Mouse (Mus musculus) midbrain, embryonic 16.5 days (tissue): Measurements from ENCODE around the gene Rad51b. TPM values are rescaled to one million over a fixed set of nuclear protein-coding genes. Genes with fewer than 3 reads are reported as not detected.
A peak's percentile ranks its signal among the peaks of the same experiment; 100 is the strongest.

Experiments used
- ATAC-seq: fragments of 200-750 bp; cut with Nextera tagmentation; 2 replicates; pipeline ENCODE4 v1.8.0; 2017; ENCODE audit warnings: moderate TSS enrichment
- H3K27ac ChIP-seq: fragments of 300-500 bp; sonication (generic); 2 replicates; pipeline ENCODE4 v1.5.1; 2014; ENCODE audit warnings: mild to moderate bottlenecking, low read length, mixed read lengths
- H3K27me3 ChIP-seq: fragments of 300-500 bp; sonication (generic); 2 replicates; pipeline ENCODE4 v1.6.1; 2014; ENCODE audit warnings: low read depth, low read length, mixed read lengths; ENCODE audit not compliant: control insufficient read depth, insufficient read depth
- H3K36me3 ChIP-seq: fragments of 300-500 bp; sonication (generic); 2 replicates; pipeline ENCODE4 v1.6.1; 2014; ENCODE audit warnings: mild to moderate bottlenecking, low read length, moderate library complexity, mixed read lengths; ENCODE audit not compliant: control insufficient read depth, insufficient read depth
- H3K4me1 ChIP-seq: fragments of 300-500 bp; sonication (generic); 2 replicates; pipeline ENCODE4 v1.6.1; 2014; ENCODE audit warnings: mild to moderate bottlenecking, low read length, mixed read lengths; ENCODE audit not compliant: control insufficient read depth, insufficient read depth
- H3K4me2 ChIP-seq: fragments of 300-500 bp; sonication (generic); 2 replicates; pipeline ENCODE4 v1.6.1; 2014; ENCODE audit warnings: mild to moderate bottlenecking, low read length, mixed read lengths
- H3K4me3 ChIP-seq: fragments of 300-500 bp; sonication (generic); 2 replicates; pipeline ENCODE4 v1.5.1; 2014; ENCODE audit warnings: low read depth, mild to moderate bottlenecking, low read length, moderate library complexity, mixed read lengths
- H3K9ac ChIP-seq: fragments of 300-500 bp; sonication (generic); 2 replicates; pipeline ENCODE4 v1.6.1; 2014; ENCODE audit warnings: low read depth, low read length, mixed read lengths
- H3K9me3 ChIP-seq: fragments of 300-500 bp; sonication (generic); replicated peaks from 2 replicates; pipeline ENCODE4 v1.6.1; 2014; ENCODE audit warnings: mild to moderate bottlenecking, low read length, mixed read lengths; ENCODE audit not compliant: control insufficient read depth, poor library complexity, severe bottlenecking
- WGBS: fragments of 180-500 bp; shearing (Covaris S2); extraction: QIAGEN DNeasy Blood & Tissue Kit; methylation state at CpG from one replicate; pipeline ENCODE4 v1.1.7; 2014; 5-methylcytosine and 5-hydroxymethylcytosine counted together
- polyA plus RNA-seq: library from polyadenylated mRNA; unstranded; fragments of >200 nt; fragmentation: Nextera tagmentation; extraction: Ambion mirVana; gene quantifications from 2 replicates; pipeline ENCODE4 v1.2.1, GENCODE M21; 2015

The Rad51b gene
- 1.4 and 1.5 TPM in 2 replicates for polyA plus RNA-seq

DNA sequence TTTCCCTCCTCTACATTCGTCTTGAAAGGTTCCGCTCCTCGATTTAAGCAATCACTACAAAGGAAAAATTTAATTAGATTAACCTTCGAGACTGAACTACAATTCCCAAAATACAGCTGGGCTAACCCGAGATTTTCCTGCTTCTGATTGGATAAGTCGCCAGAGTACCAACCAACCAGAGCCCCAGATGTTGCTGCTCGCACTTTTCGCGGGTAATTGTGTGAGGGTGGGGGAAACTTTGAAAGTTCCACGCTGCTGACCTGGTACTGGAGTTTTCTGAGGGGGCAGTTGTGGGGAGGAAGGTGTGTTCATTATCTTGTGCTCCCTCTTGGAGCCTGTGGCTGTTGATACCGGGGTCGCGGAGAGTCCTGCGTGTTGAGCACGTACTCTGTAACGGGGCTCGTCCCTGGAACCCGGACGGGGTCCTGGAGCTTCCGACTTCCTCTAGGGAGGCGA is at the start of gene Rad51b:
TSS of gene Rad51b (plus strand) at position 162 of the 456 bp plus-strand sequence.
- no peaks in the 10 kb centered on the region for H3K27me3 ChIP-seq
- peak within 1 kb of the TSS; percentile 63 for H3K27ac ChIP-seq
- no peaks in the 10 kb centered on the region for H3K9me3 ChIP-seq
- H3K36me3 ChIP-seq, result no peaks in the 10 kb centered on the region
- WGBS, result under 1% methylated on average over 21 of the region's 21 CpGs
- peak; percentile 87 for ATAC-seq
- H3K4me2 ChIP-seq, result peak within 1 kb of the TSS; percentile 87
- H3K4me3 ChIP-seq, result peak within 1 kb of the TSS; percentile 52
- H3K9ac ChIP-seq, result peak within 1 kb of the TSS; percentile 45; the same call in 1 of the 2 replicates
- H3K4me1 ChIP-seq, result peaks cover 12% of the 10 kb centered on the region

DNA sequence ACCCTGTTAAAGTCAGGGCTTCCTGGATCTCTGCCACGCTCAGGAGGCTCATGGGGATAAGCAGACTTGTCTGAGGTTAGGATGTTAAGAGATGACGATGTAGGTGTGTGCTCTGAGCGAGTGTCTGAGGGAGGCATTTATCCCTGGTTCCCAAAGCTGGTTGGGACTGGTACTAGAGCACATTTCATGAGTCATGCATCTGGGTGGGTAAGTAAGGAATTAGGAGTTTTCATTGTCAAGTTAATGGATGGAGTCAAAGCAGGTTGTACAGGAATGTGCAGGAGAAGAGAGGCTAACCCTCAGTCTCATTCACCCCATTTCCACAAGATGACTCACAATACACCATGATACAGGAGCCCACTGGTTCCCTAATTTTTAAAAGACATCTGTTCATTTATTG is 49.0 kb upstream of the Rad51b start:
- Histone ChIP-seq H3K4me2 (no peak overlapping the region), H3K4me3 (no peak overlapping the region), H3K9me3 (no peaks in the 10 kb centered on the region), H3K27me3 (no peaks in the 10 kb centered on the region), H3K27ac (no peak overlapping the region), H3K4me1 (no peaks in the 10 kb centered on the region), H3K36me3 (peaks cover 54% of the 10 kb centered on the region), H3K9ac (no peak overlapping the region)
- 92% methylated on average over 3 of the region's 3 CpGs for WGBS
- ATAC-seq, result no peak

DNA sequence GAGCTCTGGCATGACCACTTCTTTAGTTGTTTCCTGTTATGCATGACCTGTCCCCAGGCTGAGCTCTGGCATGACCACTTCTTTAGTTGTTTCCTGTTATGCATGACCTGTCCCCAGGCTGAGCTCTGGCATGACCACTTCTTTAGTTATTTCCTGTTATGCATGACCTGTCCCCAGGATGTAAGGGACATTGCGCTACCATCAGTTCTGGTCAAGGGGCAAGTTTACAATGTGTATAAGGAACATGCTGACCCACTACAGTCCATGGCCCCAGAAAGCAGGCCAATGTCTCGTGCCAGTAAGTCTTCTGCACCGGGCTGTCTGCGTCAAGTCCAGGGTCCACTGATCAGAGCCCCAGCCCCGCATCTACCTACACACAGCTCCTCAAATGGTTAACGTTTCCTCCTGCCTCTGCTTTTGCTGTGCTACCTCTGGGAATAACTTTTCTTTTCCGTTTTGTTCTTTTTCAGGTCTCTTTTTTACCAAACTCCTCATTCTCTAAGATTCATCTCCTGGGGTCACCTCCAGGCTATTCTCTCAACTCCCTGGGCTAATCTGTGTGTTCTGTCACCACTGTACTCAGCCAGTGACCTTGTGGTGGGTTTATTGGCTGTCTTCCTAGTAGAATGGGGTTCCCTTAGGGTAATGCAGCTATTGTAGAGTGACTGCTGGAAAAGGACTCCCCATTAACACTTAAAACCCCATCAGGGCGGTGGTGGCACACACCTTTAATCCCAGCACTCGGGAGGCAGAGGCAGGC is 43.6 kb upstream of the Rad51b start:
- Histone ChIP-seq H3K27me3 (no peaks in the 10 kb centered on the region), H3K27ac (no peak overlapping the region), H3K36me3 (peaks cover 22% of the 10 kb centered on the region), H3K9ac (no peak overlapping the region), H3K9me3 (no peaks in the 10 kb centered on the region), H3K4me3 (no peak overlapping the region), H3K4me2 (no peak overlapping the region), H3K4me1 (no peaks in the 10 kb centered on the region)
- no peak for ATAC-seq
- 90% methylated on average over 9 of the region's 9 CpGs for WGBS

DNA sequence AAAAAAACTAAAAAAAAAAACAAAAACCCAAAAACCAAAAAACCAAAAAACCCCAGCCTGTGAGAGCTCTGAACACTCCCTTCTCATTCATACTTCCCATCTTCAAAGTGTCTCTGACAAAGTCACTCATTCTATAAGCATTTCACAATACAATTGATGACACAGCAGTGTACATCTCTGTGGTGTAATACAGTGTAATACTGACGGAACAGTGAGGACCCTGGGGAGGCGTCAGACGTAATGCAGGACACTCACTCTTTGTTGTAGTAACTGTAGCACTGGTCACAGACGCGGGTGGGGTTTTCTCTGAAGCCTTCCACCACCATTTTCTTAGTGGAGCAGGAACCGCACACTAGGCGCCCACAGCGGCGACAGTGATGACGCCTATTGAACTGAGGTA is 42.1 kb upstream of the Rad51b start:
- Histone ChIP-seq H3K4me1 (no peaks in the 10 kb centered on the region), H3K9ac (no peak overlapping the region), H3K27ac (no peak overlapping the region), H3K9me3 (no peaks in the 10 kb centered on the region), H3K4me3 (no peak overlapping the region), H3K4me2 (no peak overlapping the region), H3K27me3 (no peaks in the 10 kb centered on the region), H3K36me3 (peaks cover 21% of the 10 kb centered on the region)
- 96% methylated on average over 10 of the region's 10 CpGs for WGBS
- no peak for ATAC-seq

DNA sequence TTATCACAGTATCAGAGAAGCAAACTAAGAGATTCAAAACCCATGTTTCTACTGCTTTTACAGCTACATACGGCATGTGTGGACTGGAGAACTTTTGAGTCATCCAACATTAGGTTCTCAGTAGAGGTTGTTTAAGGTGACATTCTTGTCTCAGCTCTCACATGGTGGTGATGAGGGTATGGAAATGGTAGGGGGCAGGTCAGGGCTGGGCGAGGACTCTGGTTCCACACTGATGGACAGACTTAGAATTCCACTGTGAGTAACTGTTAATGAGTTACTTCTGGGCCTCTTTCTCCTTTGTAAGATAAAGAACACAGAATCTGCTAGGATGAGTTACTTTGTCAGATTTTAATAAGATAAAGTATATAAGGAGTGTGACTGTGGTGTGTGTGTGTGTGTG is 36.9 kb upstream of the Rad51b start:
- no peak overlapping the region for H3K9ac ChIP-seq
- H3K4me3 ChIP-seq, result no peak overlapping the region
- no peaks in the 10 kb centered on the region for H3K27me3 ChIP-seq
- H3K36me3 ChIP-seq, result peaks cover 24% of the 10 kb centered on the region
- no peaks in the 10 kb centered on the region for H3K9me3 ChIP-seq
- no peak overlapping the region for H3K27ac ChIP-seq
- no peak for ATAC-seq
- H3K4me2 ChIP-seq, result no peak overlapping the region
- no peaks in the 10 kb centered on the region for H3K4me1 ChIP-seq
- WGBS, result 95% methylated on average over 2 of the region's 2 CpGs

DNA sequence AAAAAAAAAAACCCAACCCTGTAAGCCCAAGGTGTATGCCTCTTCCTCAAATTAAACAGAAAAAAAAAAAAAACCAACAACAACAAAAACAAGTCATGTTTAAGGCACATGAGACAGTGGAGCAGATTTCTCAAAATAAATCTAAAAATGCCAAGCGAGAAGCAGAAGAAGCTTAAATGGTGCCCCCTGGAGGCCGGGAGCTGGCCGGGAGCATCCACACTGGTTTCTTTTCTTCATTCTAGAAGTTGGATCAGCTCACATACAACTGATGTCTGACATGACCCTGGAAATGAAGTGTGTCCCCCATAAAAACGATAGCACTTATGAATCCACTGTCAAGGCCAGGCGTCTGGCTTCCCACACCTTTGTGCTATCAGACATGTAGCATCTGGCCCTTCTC is 36.0 kb upstream of the Rad51b start:
- no peak for ATAC-seq
- 49% methylated on average over 5 of the region's 5 CpGs for WGBS
- H3K36me3 ChIP-seq, result peaks cover 28% of the 10 kb centered on the region
- H3K27ac ChIP-seq, result no peak overlapping the region
- H3K9me3 ChIP-seq, result no peaks in the 10 kb centered on the region
- no peak overlapping the region for H3K4me2 ChIP-seq
- H3K4me1 ChIP-seq, result no peaks in the 10 kb centered on the region
- H3K9ac ChIP-seq, result no peak overlapping the region
- no peak overlapping the region for H3K4me3 ChIP-seq
- no peaks in the 10 kb centered on the region for H3K27me3 ChIP-seq

DNA sequence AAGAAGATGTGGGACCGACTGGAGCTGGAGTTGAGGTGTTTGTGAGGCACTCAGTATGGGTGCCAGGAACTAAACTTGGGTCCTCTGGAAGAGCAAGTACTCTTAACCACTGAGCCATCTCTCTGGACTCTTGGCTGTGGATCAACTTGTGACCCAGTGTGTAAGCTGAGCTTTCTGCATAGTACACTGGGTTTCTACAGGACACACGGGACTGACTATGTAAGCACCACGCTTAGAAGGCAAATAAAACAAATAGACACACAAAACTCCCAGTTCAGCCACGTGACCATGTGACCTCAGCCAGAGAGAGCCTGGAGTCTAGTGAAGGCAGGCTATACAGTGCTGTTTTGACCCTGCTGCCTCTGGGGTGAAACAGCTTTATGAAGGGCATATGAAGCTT is 24.5 kb upstream of the Rad51b start:
- whole genome bisulfite sequencing, result 94% methylated on average over 4 of the region's 4 CpGs
- H3K4me2 ChIP-seq, result no peak overlapping the region
- H3K27me3 ChIP-seq, result no peaks in the 10 kb centered on the region
- peaks cover 38% of the 10 kb centered on the region for H3K36me3 ChIP-seq
- H3K4me1 ChIP-seq, result no peaks in the 10 kb centered on the region
- H3K9me3 ChIP-seq, result no peaks in the 10 kb centered on the region
- H3K27ac ChIP-seq, result no peak overlapping the region
- no peak overlapping the region for H3K4me3 ChIP-seq
- no peak for ATAC-seq
- H3K9ac ChIP-seq, result no peak overlapping the region

DNA sequence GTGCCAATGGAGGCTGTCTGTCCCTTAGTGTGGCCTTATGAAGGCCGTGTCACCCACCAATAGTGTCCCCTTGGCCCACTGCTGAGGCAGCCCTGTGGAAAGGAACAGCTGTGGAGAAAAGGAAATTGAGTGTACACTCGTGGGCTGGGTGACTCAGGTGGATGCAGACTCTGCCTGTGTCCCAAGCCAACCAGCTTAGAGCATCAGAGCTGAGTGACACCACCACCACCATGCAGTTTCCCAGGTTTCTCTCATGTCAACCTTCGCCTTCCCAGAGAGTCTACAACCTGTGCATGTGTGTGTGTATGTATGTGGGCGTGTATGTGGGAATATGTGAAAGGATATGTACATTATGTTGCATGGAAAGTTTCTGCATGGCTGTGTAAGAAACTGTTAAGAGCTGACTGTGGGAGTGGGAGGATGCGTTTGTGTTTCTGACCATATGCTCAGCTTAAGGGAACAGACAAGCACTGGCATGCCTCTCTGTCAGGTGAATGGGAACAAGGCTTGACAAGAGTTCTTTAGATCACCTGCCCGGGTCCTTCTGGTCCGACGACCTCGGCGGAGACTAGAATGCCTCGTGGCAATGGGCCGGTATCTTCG is 17.5 kb upstream of the Rad51b start:
- Histone ChIP-seq H3K4me2 (no peak overlapping the region), H3K36me3 (peaks cover 41% of the 10 kb centered on the region)
- ATAC-seq, result no peak

DNA sequence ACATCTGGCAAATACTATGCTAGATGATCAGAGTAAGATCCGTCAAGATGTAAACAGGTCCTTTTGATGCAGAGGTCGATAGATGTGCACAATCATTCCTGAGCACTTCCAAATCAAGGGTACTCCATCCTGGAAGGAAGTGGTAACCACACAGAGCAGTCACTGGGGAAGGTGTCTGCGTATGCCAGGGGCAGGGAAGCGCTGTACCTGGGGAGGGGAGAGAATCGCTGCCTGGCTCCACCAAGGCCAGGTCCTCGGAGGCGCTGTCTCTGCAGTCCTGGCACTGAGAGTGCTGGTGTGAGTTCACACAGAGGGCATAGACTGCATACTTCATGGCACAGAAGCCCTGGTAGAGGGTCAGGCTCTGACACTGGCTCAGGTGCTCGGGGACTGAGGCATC is 14.5 kb upstream of the Rad51b start:
- WGBS, result 95% methylated on average over 8 of the region's 8 CpGs
- Histone ChIP-seq H3K4me1 (no peaks in the 10 kb centered on the region), H3K4me3 (no peak overlapping the region), H3K4me2 (no peak overlapping the region), H3K36me3 (peaks cover 49% of the 10 kb centered on the region), H3K27ac (no peak overlapping the region), H3K9ac (no peak overlapping the region), H3K9me3 (no peaks in the 10 kb centered on the region), H3K27me3 (no peaks in the 10 kb centered on the region)
- ATAC-seq, result no peak

More for the DNA sequence above, 17.5 kb upstream of the Rad51b start:
- Histone ChIP-seq H3K9ac (no peak overlapping the region), H3K27ac (no peak overlapping the region), H3K4me3 (no peak overlapping the region), H3K9me3 (no peaks in the 10 kb centered on the region), H3K4me1 (no peaks in the 10 kb centered on the region), H3K27me3 (no peaks in the 10 kb centered on the region)
- WGBS, result 94% methylated on average over 13 of the region's 13 CpGs
